Mouse (Mus musculus): ENCODE measurements at regions not wholly inside any gene's neighbourhood (a gene's known extent, or its start where the extent isn't known, plus 50 kb on each side); places are given as distances from the start of the nearest gene placed in this dataset.
"Not testable (repeated sequence)": the region's sequence is repeated elsewhere in the genome, so short reads cannot be mapped to it uniquely, and the experiment has no call there.

GRCm38 (mm10) chr6:24384193-24384888, 130.5 kb downstream of the Iqub start:
- DNase-seq: peak; percentile 18 to 34

GRCm38 (mm10) chr6:24379859-24380258, 135.0 kb downstream of the Iqub start:
- DNase-seq: no peak

GRCm38 (mm10) chr6:24376728-24377127, 138.1 kb downstream of the Iqub start:
- DNase-seq: no peak

GRCm38 (mm10) chr6:24373161-24373560, 141.7 kb downstream of the Iqub start:
- no peak for DNase-seq

- DNase-seq: no peak
Measured at GRCm38 (mm10) chr6:24371680-24372079, 143.2 kb downstream of the Iqub start.

- peak; percentile 54 to 66 for DNase-seq
Measured at GRCm38 (mm10) chr6:24350882-24351281, 164.0 kb downstream of the Iqub start.

- DNase-seq: no peak
Measured at GRCm38 (mm10) chr6:24348481-24349062, 166.3 kb downstream of the Iqub start.

GRCm38 (mm10) chr6:24347745-24348480, 167.0 kb downstream of the Iqub start:
- DNase-seq: peak; percentile 33 to 35

- no peak for DNase-seq
Measured at GRCm38 (mm10) chr6:24342471-24342870, 172.4 kb downstream of the Iqub start.

GRCm38 (mm10) chr6:24342056-24342455, 172.8 kb downstream of the Iqub start:
- DNase-seq: no peak

GRCm38 (mm10) chr6:24340107-24340506, 172.2 kb upstream of the Slc13a1 start:
- DNase-seq: not testable (repeated sequence)

GRCm38 (mm10) chr6:24325215-24325614, 157.3 kb upstream of the Slc13a1 start:
- peak; percentile 49 to 61 for DNase-seq

- no peak for DNase-seq
Measured at GRCm38 (mm10) chr6:24324718-24325117, 156.8 kb upstream of the Slc13a1 start.

- no peak for DNase-seq
Measured at GRCm38 (mm10) chr6:24322371-24322770, 154.5 kb upstream of the Slc13a1 start.

- DNase-seq: no peak
Measured at GRCm38 (mm10) chr6:24318862-24319261, 151.0 kb upstream of the Slc13a1 start.

- no peak for DNase-seq
Measured at GRCm38 (mm10) chr6:24310675-24311074, 142.8 kb upstream of the Slc13a1 start.

- DNase-seq: no peak
Measured at GRCm38 (mm10) chr6:24309810-24310209, 141.9 kb upstream of the Slc13a1 start.

GRCm38 (mm10) chr6:24301681-24302080, 133.8 kb upstream of the Slc13a1 start:
- DNase-seq: no peak

- DNase-seq: no peak
Measured at GRCm38 (mm10) chr6:24301146-24301545, 133.3 kb upstream of the Slc13a1 start.

- no peak for DNase-seq
Measured at GRCm38 (mm10) chr6:24298562-24299212, 130.8 kb upstream of the Slc13a1 start.

GRCm38 (mm10) chr6:24288757-24289156, 120.9 kb upstream of the Slc13a1 start:
- DNase-seq: not testable (repeated sequence)

- DNase-seq: no peak
Measured at GRCm38 (mm10) chr6:24272821-24273220, 104.9 kb upstream of the Slc13a1 start.

- no peak for DNase-seq
Measured at GRCm38 (mm10) chr6:24269633-24270032, 101.7 kb upstream of the Slc13a1 start.

Data from cerebellum, postnatal 25 days (tissue).